Comparison of ENCODE assay signal across 9 mouse cellular contexts in genomic region chr13:46419648-46420047, GRCm38 (mm10). TPM values are rescaled to one million over a fixed set of nuclear protein-coding genes. Genes with fewer than 3 reads are reported as not detected.
DNase-seq lines count a peak whose midpoint lies in the region; ATAC-seq and TF ChIP-seq lines count a peak whose summit lies in the region.
"Had no signal": no experiment of that assay in that cellular context is flagged by ENCODE, and none has a peak within 500 bp of the region (broad histone marks: within the 10 kb centered on the region; RNA-seq: fewer than 3 reads in every experiment).

No protein-coding gene starts in this region.

- H3K4me3 ChIP-seq in lung, embryonic 15.5 days, result peak overlapping the region; percentile 56
- peak overlapping the region; percentile 65 for H3K4me3 ChIP-seq in forebrain, embryonic 12.5 days (replicated peaks)
- H3K4me3 ChIP-seq in intestine, embryonic 15.5 days (replicated peaks), result peak overlapping the region; percentile 66
- H3K4me3 ChIP-seq in olfactory bulb, adult 2 months (ENCODE audit: insufficient read depth, low read depth, low read length), result peak overlapping the region; percentile 56
- H3K4me3 ChIP-seq: erythroblast, embryonic 14.5 days had no signal

- H3K4me2 ChIP-seq in lung, embryonic 15.5 days, result peak overlapping the region; percentile 83
- H3K4me2 ChIP-seq in forebrain, embryonic 12.5 days, result peak overlapping the region; percentile 94
- H3K4me2 ChIP-seq in intestine, embryonic 15.5 days (replicated peaks), result peak overlapping the region; percentile 98

- TF ChIP-seq POLR2A in olfactory bulb, adult 2 months (IDR thresholded peaks at IDR 0.05; ENCODE audit: insufficient read depth, low read depth, low read length), result no peak

- 31% methylated on average over 7 of the region's 7 CpGs for WGBS in lung, embryonic 15.5 days
- 2% methylated on average over 7 of the region's 7 CpGs for WGBS in forebrain, embryonic 12.5 days
- WGBS in intestine, embryonic 15.5 days, result 24% methylated on average over 7 of the region's 7 CpGs
- WGBS in olfactory bulb, adult 2 months, result 40% methylated on average over 7 of the region's 7 CpGs

- peaks cover 8% of the 10 kb centered on the region; the same call in 1 of the 2 replicates for H3K27me3 ChIP-seq in lung, embryonic 15.5 days
- peaks cover 4% of the 10 kb centered on the region; the same call in 1 of the 2 replicates for H3K27me3 ChIP-seq in forebrain, embryonic 12.5 days
- peaks cover 3% of the 10 kb centered on the region; the same call in 1 of the 2 replicates for H3K27me3 ChIP-seq in intestine, embryonic 15.5 days (replicated peaks)

- H3K9ac ChIP-seq in lung, embryonic 15.5 days, result no peak overlapping the region
- peak overlapping the region; percentile 80 for H3K9ac ChIP-seq in forebrain, embryonic 12.5 days
- 0 out of 2 replicates have a peak overlapping the region, but pooled peaks have one; percentile 23 for H3K9ac ChIP-seq in intestine, embryonic 15.5 days

- no peaks in the 10 kb centered on the region for H3K36me3 ChIP-seq in lung, embryonic 15.5 days
- peaks cover 6% of the 10 kb centered on the region; the same call in 1 of the 2 replicates for H3K36me3 ChIP-seq in forebrain, embryonic 12.5 days (replicated peaks)
- H3K36me3 ChIP-seq in intestine, embryonic 15.5 days, result no peaks in the 10 kb centered on the region

- H3K27ac ChIP-seq in lung, embryonic 15.5 days, result no peak overlapping the region
- 0 out of 2 replicates have a peak overlapping the region, but pooled peaks have one; percentile 50 for H3K27ac ChIP-seq in forebrain, embryonic 12.5 days
- H3K27ac ChIP-seq in intestine, embryonic 15.5 days, result 0 out of 2 replicates have a peak overlapping the region, but pooled peaks have one; percentile 27
- H3K27ac ChIP-seq in olfactory bulb, adult 2 months (ENCODE audit: insufficient read depth, low read depth, low read length), result no peak overlapping the region

- no peak for TF ChIP-seq CTCF in olfactory bulb, adult 2 months (IDR thresholded peaks at IDR 0.05; ENCODE audit: insufficient read depth, low read depth, low read length)

- no peak for ATAC-seq in lung, embryonic 15.5 days (ENCODE audit: borderline replicate concordance, extremely low read depth, low FRiP score, low TSS enrichment)
- no peak for ATAC-seq in forebrain, embryonic 12.5 days (ENCODE audit: low FRiP score)
- no peak for ATAC-seq in intestine, embryonic 15.5 days

- peaks cover 4% of the 10 kb centered on the region; the same call in 1 of the 2 replicates for H3K4me1 ChIP-seq in lung, embryonic 15.5 days
- peaks cover 17% of the 10 kb centered on the region for H3K4me1 ChIP-seq in forebrain, embryonic 12.5 days
- H3K4me1 ChIP-seq in intestine, embryonic 15.5 days (replicated peaks), result 0 out of 2 replicates have a peak, but pooled peaks cover 2% of the 10 kb centered on the region
- 0 out of 2 replicates have a peak, but pooled peaks cover 7% of the 10 kb centered on the region for H3K4me1 ChIP-seq in olfactory bulb, adult 2 months (ENCODE audit: control insufficient read depth, insufficient read depth, low read length)

- no peak for DNase-seq in lung, postnatal 25 days (ENCODE audit: low spot score)
- no peak for DNase-seq in c-Kit-positive CD71-positive TER-119-positive erythroid progenitor cells, embryonic 14.5 days (ENCODE audit: low spot score)
- DNase-seq in thymus, postnatal 0 days (ENCODE audit: low spot score), result no peak
- no peak for DNase-seq in kidney, postnatal 36 days

- no peaks in the 10 kb centered on the region for H3K9me3 ChIP-seq in lung, embryonic 15.5 days
- H3K9me3 ChIP-seq in forebrain, embryonic 12.5 days, result no peaks in the 10 kb centered on the region
- no peaks in the 10 kb centered on the region for H3K9me3 ChIP-seq in intestine, embryonic 15.5 days

RNA-seq across cellular contexts. Expression of gene Rbm24, which starts 1.4 kb away (rescaled TPM):
- polyA plus RNA-seq in lung, embryonic 15.5 days (2015; fragmentation: Nextera tagmentation; extraction: Ambion mirVana), result 3.7 and 4.0 TPM in 2 replicates
- 3.0 and 3.4 TPM in 2 replicates for polyA plus RNA-seq in forebrain, embryonic 12.5 days (2016; fragmentation: Nextera tagmentation; extraction: Ambion mirVana)
- 1.7 and 2.0 TPM in 2 replicates for polyA plus RNA-seq in intestine, embryonic 15.5 days (2015; fragmentation: Nextera tagmentation; extraction: Ambion mirVana)
- polyA plus RNA-seq in olfactory bulb, adult 2 months (2012; ENCODE audit: insufficient read depth, insufficient read length, low replicate concordance, missing spikeins), result not detected in 2 replicates
- polyA plus RNA-seq in thymus, postnatal 0 days (2015; fragmentation: Nextera tagmentation; extraction: Ambion mirVana), result 1.6 and 3.5 TPM in 2 replicates
- polyA plus RNA-seq: erythroblast, embryonic 14.5 days had no signal

Comparison
In these comparisons a context has a peak if more than half of its experiments do, and no peak if none do; other contexts are left out.
1. H3K27ac ChIP-seq: peak in forebrain, embryonic 12.5 days (single experiment) and intestine, embryonic 15.5 days (single experiment); none in lung, embryonic 15.5 days (single experiment) and olfactory bulb, adult 2 months (single experiment).
2. Peak in every context shown above with its lines, with median percentiles within 50 percentile points of each other: H3K4me2 ChIP-seq and H3K4me3 ChIP-seq.